In genomic region chr11:31748275-31748815, GRCm38 (mm10) we compare ENCODE assay signal across 16 mouse cellular contexts.
DNase-seq lines count a peak whose midpoint lies in the region; ATAC-seq and TF ChIP-seq lines count a peak whose summit lies in the region.
"Had no signal": no experiment of that assay in that cellular context is flagged by ENCODE, and none has a peak within 500 bp of the region (broad histone marks: within the 10 kb centered on the region; RNA-seq: fewer than 3 reads in every experiment).

No protein-coding gene starts in this region.

- H3K9ac ChIP-seq in heart, embryonic 12.5 days = no peak overlapping the region
- no peak overlapping the region for H3K9ac ChIP-seq in hindbrain, postnatal 0 days (replicated peaks; ENCODE audit: low read length)
- no peak overlapping the region for H3K9ac ChIP-seq in hindbrain, embryonic 12.5 days
- no peak overlapping the region for H3K9ac ChIP-seq in stomach, postnatal 0 days (ENCODE audit: low read length)
- H3K9ac ChIP-seq: embryonic facial prominence, embryonic 15.5 days; liver, embryonic 14.5 days; neural tube, embryonic 12.5 days had no signal

- no peak for ATAC-seq in heart, embryonic 12.5 days (ENCODE audit: insufficient number of reproducible peaks, low FRiP score)
- 0 out of 2 replicates have a peak, but pooled peaks have one; percentile 34 for ATAC-seq in hindbrain, postnatal 0 days
- no peak for ATAC-seq in hindbrain, embryonic 12.5 days (ENCODE audit: low FRiP score)
- ATAC-seq in stomach, postnatal 0 days (ENCODE audit: low FRiP score, low TSS enrichment) = no peak
- ATAC-seq: inflammation-experienced regulatory T-cells, adult 6 months had no signal

- no peak overlapping the region for H3K4me3 ChIP-seq in heart, embryonic 10.5 days
- no peak overlapping the region for H3K4me3 ChIP-seq in heart, embryonic 12.5 days
- no peak overlapping the region for H3K4me3 ChIP-seq in hindbrain, postnatal 0 days (ENCODE audit: low read length)
- H3K4me3 ChIP-seq in hindbrain, embryonic 12.5 days = no peak overlapping the region
- H3K4me3 ChIP-seq in stomach, postnatal 0 days (ENCODE audit: low read depth, low read length) = no peak overlapping the region
- H3K4me3 ChIP-seq: embryonic facial prominence, embryonic 15.5 days; layer of hippocampus, adult 2 months; megakaryocyte, embryonic 14.5 days; neural tube, embryonic 12.5 days had no signal

- H3K27ac ChIP-seq in heart, embryonic 10.5 days = peak overlapping the region; percentile 25; the same call in 1 of the 2 replicates
- H3K27ac ChIP-seq in heart, embryonic 12.5 days (ENCODE audit: poor library complexity, severe bottlenecking) = no peak overlapping the region
- 0 out of 2 replicates have a peak overlapping the region, but pooled peaks have one; percentile 20 for H3K27ac ChIP-seq in hindbrain, postnatal 0 days
- no peak overlapping the region for H3K27ac ChIP-seq in hindbrain, embryonic 12.5 days
- no peak overlapping the region for H3K27ac ChIP-seq in stomach, postnatal 0 days (replicated peaks)
- H3K27ac ChIP-seq: embryonic facial prominence, embryonic 15.5 days; kidney, postnatal 0 days; layer of hippocampus, adult 2 months; liver, embryonic 14.5 days; neural tube, embryonic 12.5 days had no signal

- no peak for TF ChIP-seq EP300 in stomach, postnatal 0 days (optimal IDR thresholded peaks at IDR 0.05)

- WGBS in heart, embryonic 10.5 days = 75% methylated on average over 5 of the region's 5 CpGs
- WGBS in heart, embryonic 12.5 days = 72% methylated on average over 5 of the region's 5 CpGs
- 51% methylated on average over 5 of the region's 5 CpGs for WGBS in hindbrain, postnatal 0 days
- 65% methylated on average over 5 of the region's 5 CpGs for WGBS in hindbrain, embryonic 12.5 days
- whole genome bisulfite sequencing in stomach, postnatal 0 days = 80% methylated on average over 5 of the region's 5 CpGs

- 0 out of 2 replicates have a peak, but pooled peaks cover 3% of the 10 kb centered on the region for H3K27me3 ChIP-seq in heart, embryonic 10.5 days (ENCODE audit: insufficient read depth, poor library complexity, severe bottlenecking)
- H3K27me3 ChIP-seq in heart, embryonic 12.5 days (replicated peaks) = no peaks in the 10 kb centered on the region
- no peaks in the 10 kb centered on the region for H3K27me3 ChIP-seq in hindbrain, postnatal 0 days (ENCODE audit: insufficient read depth, low read length)
- no peaks in the 10 kb centered on the region for H3K27me3 ChIP-seq in hindbrain, embryonic 12.5 days
- H3K27me3 ChIP-seq in stomach, postnatal 0 days (ENCODE audit: control insufficient read depth, insufficient read depth, low read length) = no peaks in the 10 kb centered on the region
- H3K27me3 ChIP-seq: embryonic facial prominence, embryonic 15.5 days; neural tube, embryonic 12.5 days had no signal

- no peak for TF ChIP-seq CTCF in hindbrain, postnatal 0 days (IDR thresholded peaks at IDR 0.05; ENCODE audit: low read depth)
- no peak for TF ChIP-seq CTCF in stomach, postnatal 0 days (IDR thresholded peaks at IDR 0.05; ENCODE audit: low read depth)

- no peak overlapping the region for H3K4me2 ChIP-seq in heart, embryonic 12.5 days
- H3K4me2 ChIP-seq in hindbrain, postnatal 0 days (ENCODE audit: low read depth, low read length) = no peak overlapping the region
- no peak overlapping the region for H3K4me2 ChIP-seq in hindbrain, embryonic 12.5 days (replicated peaks)
- H3K4me2 ChIP-seq in stomach, postnatal 0 days (replicated peaks; ENCODE audit: low read depth) = no peak overlapping the region
- H3K4me2 ChIP-seq: embryonic facial prominence, embryonic 15.5 days; neural tube, embryonic 12.5 days had no signal

- H3K4me1 ChIP-seq in heart, embryonic 10.5 days = peaks cover 21% of the 10 kb centered on the region
- H3K4me1 ChIP-seq in heart, embryonic 12.5 days (replicated peaks) = no peaks in the 10 kb centered on the region
- H3K4me1 ChIP-seq in hindbrain, postnatal 0 days (ENCODE audit: insufficient read depth, low read length) = peaks cover 10% of the 10 kb centered on the region
- peaks cover 26% of the 10 kb centered on the region for H3K4me1 ChIP-seq in hindbrain, embryonic 12.5 days
- no peaks in the 10 kb centered on the region for H3K4me1 ChIP-seq in stomach, postnatal 0 days (replicated peaks; ENCODE audit: control insufficient read depth, insufficient read depth)
- H3K4me1 ChIP-seq: embryonic facial prominence, embryonic 15.5 days had no signal

- H3K9me3 ChIP-seq in heart, embryonic 10.5 days = no peaks in the 10 kb centered on the region
- no peaks in the 10 kb centered on the region for H3K9me3 ChIP-seq in heart, embryonic 12.5 days (replicated peaks)
- H3K9me3 ChIP-seq in hindbrain, postnatal 0 days (ENCODE audit: low read length) = no peaks in the 10 kb centered on the region
- no peaks in the 10 kb centered on the region for H3K9me3 ChIP-seq in hindbrain, embryonic 12.5 days (replicated peaks)
- no peaks in the 10 kb centered on the region for H3K9me3 ChIP-seq in stomach, postnatal 0 days (ENCODE audit: control insufficient read depth, low read length)
- H3K9me3 ChIP-seq: embryonic facial prominence, embryonic 15.5 days; neural tube, embryonic 12.5 days had no signal

- DNase-seq in heart, embryonic 10.5 days (ENCODE audit: low spot score) = no peak
- DNase-seq in hindbrain, postnatal 0 days (ENCODE audit: low spot score) = no peak
- peak; percentile 39 for DNase-seq in 3134 (ENCODE audit: extremely low read depth, insufficient read length, low spot score)
- peak; percentile 9 for DNase-seq in NIH3T3 (ENCODE audit: low read depth)
- DNase-seq in stomach, postnatal 0 days (ENCODE audit: low spot score) = no peak
- DNase-seq: gastrocnemius, postnatal 10 days; spleen, adult 18-20 months had no signal

- no peaks in the 10 kb centered on the region for H3K36me3 ChIP-seq in heart, embryonic 10.5 days
- H3K36me3 ChIP-seq in heart, embryonic 12.5 days = no peaks in the 10 kb centered on the region
- no peaks in the 10 kb centered on the region for H3K36me3 ChIP-seq in hindbrain, postnatal 0 days (ENCODE audit: insufficient read depth, low read length)
- H3K36me3 ChIP-seq in hindbrain, embryonic 12.5 days = no peaks in the 10 kb centered on the region
- no peaks in the 10 kb centered on the region for H3K36me3 ChIP-seq in stomach, postnatal 0 days (ENCODE audit: control insufficient read depth, insufficient read depth, low read length)
- H3K36me3 ChIP-seq: embryonic facial prominence, embryonic 15.5 days; neural tube, embryonic 12.5 days had no signal

Comparison
In these comparisons a context has a peak if more than half of its experiments do, and no peak if none do; other contexts are left out.
1. H3K27ac ChIP-seq: peak in heart, embryonic 10.5 days (single experiment) and hindbrain, postnatal 0 days (single experiment); none in heart, embryonic 12.5 days (single experiment), hindbrain, embryonic 12.5 days (single experiment) and stomach, postnatal 0 days (single experiment).
2. DNase-seq: peak in 3134 (single experiment) and NIH3T3 (single experiment); none in heart, embryonic 10.5 days (single experiment), hindbrain, postnatal 0 days (single experiment) and stomach, postnatal 0 days (single experiment).